Mouse (Mus musculus) E14TG2a.4 (cell line): ENCODE results near the gene Arl6ip5.

Experiments used
- CTCF ChIP-seq: conservative IDR thresholded peaks from 2 replicates; pipeline ENCODE4 v1.5.1; 2014; ENCODE audit warnings: low read length
- POU5F1 ChIP-seq: IDR thresholded peaks from 2 replicates; pipeline ENCODE4 v1.6.1; 2014; ENCODE audit warnings: low read length, borderline replicate concordance

- TF ChIP-seq CTCF (no peak), POU5F1 (no peak)
Observed at GRCm38 (mm10) chr6:97222321-97222720, 11.8 kb downstream of the Arl6ip5 start.
